ENCODE assay signal across 24 mouse cellular contexts in the genomic region with DNA sequence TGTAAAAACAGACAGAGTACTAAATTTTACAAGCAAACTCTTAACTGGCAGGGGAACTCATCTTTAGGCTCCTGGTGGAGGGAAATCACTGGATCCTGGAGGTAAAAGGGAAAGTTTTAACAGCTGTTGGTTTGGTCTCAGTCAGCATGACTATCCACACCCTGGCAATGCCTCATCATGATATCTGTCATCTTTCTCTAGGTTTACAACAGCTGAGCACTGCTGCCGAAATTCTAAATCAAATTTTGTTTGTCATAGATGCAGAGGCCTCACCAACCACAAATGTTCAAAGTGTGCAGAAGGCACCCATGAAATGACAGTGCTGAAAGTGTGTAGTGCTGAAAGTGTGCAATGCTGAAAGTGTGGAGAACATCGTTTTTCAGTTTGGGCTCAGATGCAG.
"Had no signal": no experiment of that assay in that cellular context is flagged by ENCODE, and none has a peak within 500 bp of the region (broad histone marks: within the 10 kb centered on the region; RNA-seq: fewer than 3 reads in every experiment).

No protein-coding gene starts in this region.

- ATAC-seq: hindbrain, postnatal 0 days; intestine, embryonic 16.5 days had no signal

- H3K4me2 ChIP-seq: heart, embryonic 12.5 days; hindbrain, embryonic 13.5 days; hindbrain, embryonic 15.5 days; kidney, embryonic 15.5 days; limb, embryonic 13.5 days; limb, embryonic 15.5 days had no signal

- H3K27ac ChIP-seq: gastrocnemius, adult 2 months; heart, embryonic 10.5 days; hindbrain, embryonic 13.5 days; hindbrain, embryonic 15.5 days; hindbrain, postnatal 0 days; kidney, embryonic 15.5 days; kidney, postnatal 0 days; limb, embryonic 13.5 days; limb, embryonic 15.5 days had no signal

- H3K9me3 ChIP-seq: heart, embryonic 10.5 days; heart, embryonic 12.5 days; hindbrain, embryonic 13.5 days; hindbrain, embryonic 15.5 days; kidney, embryonic 15.5 days; limb, embryonic 13.5 days; limb, embryonic 15.5 days had no signal

- H3K9ac ChIP-seq: heart, embryonic 12.5 days; hindbrain, embryonic 13.5 days; hindbrain, embryonic 15.5 days; kidney, embryonic 15.5 days; limb, embryonic 13.5 days; limb, embryonic 15.5 days had no signal

- DNase-seq: gastrocnemius, adult 2 months; gastrocnemius, postnatal 10 days; gastrocnemius, postnatal 25 days; heart, adult 18-20 months; heart, postnatal 10 days; heart, postnatal 4 days; kidney, adult 11 months; kidney, adult 2 months; kidney, adult 9 months; kidney, postnatal 14 days; kidney, postnatal 36 days; layer of hippocampus, adult 9-11 months; layer of hippocampus, postnatal 36 days; left cerebral cortex, postnatal 4 days had no signal

- H3K27me3 ChIP-seq: heart, embryonic 12.5 days; hindbrain, embryonic 13.5 days; hindbrain, embryonic 15.5 days; kidney, embryonic 15.5 days; limb, embryonic 13.5 days; limb, embryonic 15.5 days had no signal

- H3K4me3 ChIP-seq: gastrocnemius, adult 2 months; heart, embryonic 10.5 days; heart, embryonic 12.5 days; hindbrain, embryonic 13.5 days; hindbrain, embryonic 15.5 days; kidney, embryonic 15.5 days; limb, embryonic 13.5 days; limb, embryonic 15.5 days had no signal

- H3K4me1 ChIP-seq: heart, embryonic 10.5 days; heart, embryonic 12.5 days; hindbrain, embryonic 13.5 days; hindbrain, embryonic 15.5 days; limb, embryonic 13.5 days; limb, embryonic 15.5 days had no signal

- H3K36me3 ChIP-seq: heart, embryonic 10.5 days; heart, embryonic 12.5 days; hindbrain, embryonic 13.5 days; hindbrain, embryonic 15.5 days; kidney, embryonic 15.5 days; limb, embryonic 13.5 days; limb, embryonic 15.5 days had no signal
